Comparison of ENCODE assay signal across 8 mouse cellular contexts in genomic region chr1:181016532-181017131, GRCm38 (mm10). TPM values are rescaled to one million over a fixed set of nuclear protein-coding genes. Genes with fewer than 3 reads are reported as not detected.
DNase-seq lines count a peak whose midpoint lies in the region; ATAC-seq lines count a peak whose summit lies in the region.

No protein-coding gene starts in this region.

- peak; percentile 62; the same call in 1 of the 2 replicates for ATAC-seq in forebrain, embryonic 11.5 days (replicated peaks; ENCODE audit: low FRiP score)
- peak; percentile 77 for ATAC-seq in heart, embryonic 15.5 days (replicated peaks; ENCODE audit: insufficient number of reproducible peaks, insufficient read depth, low FRiP score, low read depth)
- ATAC-seq in liver, embryonic 12.5 days, result peak; percentile 26; the same call in 1 of the 2 replicates
- ATAC-seq in stomach, embryonic 16.5 days (ENCODE audit: insufficient read depth, low FRiP score), result peak; percentile 63; the same call in 1 of the 2 replicates

- peak overlapping the region; percentile 30 for H3K9ac ChIP-seq in forebrain, embryonic 11.5 days (ENCODE audit: low read length)
- H3K9ac ChIP-seq in heart, embryonic 15.5 days, result peak overlapping the region; percentile 57
- H3K9ac ChIP-seq in liver, embryonic 12.5 days, result peak overlapping the region; percentile 27; the same call in 1 of the 2 replicates
- H3K9ac ChIP-seq in stomach, embryonic 16.5 days (ENCODE audit: low read length), result peak overlapping the region; percentile 68

- H3K9me3 ChIP-seq in forebrain, embryonic 11.5 days (ENCODE audit: control insufficient read depth, low read length), result no peaks in the 10 kb centered on the region
- no peaks in the 10 kb centered on the region for H3K9me3 ChIP-seq in heart, embryonic 15.5 days (replicated peaks)
- no peaks in the 10 kb centered on the region for H3K9me3 ChIP-seq in liver, embryonic 12.5 days (replicated peaks)
- H3K9me3 ChIP-seq in stomach, embryonic 16.5 days (replicated peaks; ENCODE audit: control insufficient read depth, low read length), result no peaks in the 10 kb centered on the region

- no peaks in the 10 kb centered on the region for H3K4me1 ChIP-seq in forebrain, embryonic 11.5 days (replicated peaks; ENCODE audit: control insufficient read depth, insufficient read depth, low read length)
- H3K4me1 ChIP-seq in heart, embryonic 15.5 days (replicated peaks), result peaks cover 27% of the 10 kb centered on the region
- H3K4me1 ChIP-seq in liver, embryonic 12.5 days, result peaks cover 31% of the 10 kb centered on the region
- peaks cover 23% of the 10 kb centered on the region for H3K4me1 ChIP-seq in stomach, embryonic 16.5 days (ENCODE audit: control insufficient read depth, insufficient read depth, low read length)

- 7% methylated on average over 21 of the region's 21 CpGs for WGBS in forebrain, embryonic 11.5 days
- WGBS in heart, embryonic 15.5 days, result 3% methylated on average over 21 of the region's 21 CpGs
- 8% methylated on average over 21 of the region's 21 CpGs for WGBS in liver, embryonic 12.5 days (ENCODE audit: insufficient replicate concordance)
- 2% methylated on average over 21 of the region's 21 CpGs for WGBS in stomach, embryonic 16.5 days

- H3K4me2 ChIP-seq in forebrain, embryonic 11.5 days (ENCODE audit: low read depth, low read length, severe bottlenecking), result peak overlapping the region; percentile 89
- H3K4me2 ChIP-seq in heart, embryonic 15.5 days, result peak overlapping the region; percentile 97
- H3K4me2 ChIP-seq in liver, embryonic 12.5 days, result peak overlapping the region; percentile 84
- peak overlapping the region; percentile 98 for H3K4me2 ChIP-seq in stomach, embryonic 16.5 days (ENCODE audit: low read depth, low read length)

- H3K36me3 ChIP-seq in forebrain, embryonic 11.5 days (ENCODE audit: control insufficient read depth, insufficient read depth, low read length), result no peaks in the 10 kb centered on the region
- H3K36me3 ChIP-seq in heart, embryonic 15.5 days, result no peaks in the 10 kb centered on the region
- no peaks in the 10 kb centered on the region for H3K36me3 ChIP-seq in liver, embryonic 12.5 days
- no peaks in the 10 kb centered on the region for H3K36me3 ChIP-seq in stomach, embryonic 16.5 days (ENCODE audit: control insufficient read depth, insufficient read depth, low read length)

- peak; percentile 96 for DNase-seq in 3T3-L1 (ENCODE audit: low read depth, low spot score)
- peak; percentile 93 for DNase-seq in brain, adult 2 months (ENCODE audit: low read depth, low spot score)
- DNase-seq in forebrain, embryonic 11.5 days (ENCODE audit: low spot score), result peak; percentile 64
- peak; percentile 90 for DNase-seq in kidney, postnatal 14 days
- peak; percentile 42 for DNase-seq in neural tube, embryonic 10.5 days (ENCODE audit: extremely low spot score, low spot score)

- H3K27ac ChIP-seq in forebrain, embryonic 11.5 days (ENCODE audit: low read depth, low read length), result no peak overlapping the region
- peak overlapping the region; percentile 83 for H3K27ac ChIP-seq in heart, embryonic 15.5 days
- 0 out of 2 replicates have a peak overlapping the region, but pooled peaks have one; percentile 10 for H3K27ac ChIP-seq in liver, embryonic 12.5 days
- peak overlapping the region; percentile 79 for H3K27ac ChIP-seq in stomach, embryonic 16.5 days (ENCODE audit: low read length)

- no peaks in the 10 kb centered on the region for H3K27me3 ChIP-seq in forebrain, embryonic 11.5 days (ENCODE audit: control insufficient read depth, insufficient read depth, low read length)
- H3K27me3 ChIP-seq in heart, embryonic 15.5 days, result peaks cover 7% of the 10 kb centered on the region
- peaks cover 61% of the 10 kb centered on the region for H3K27me3 ChIP-seq in liver, embryonic 12.5 days (replicated peaks)
- no peaks in the 10 kb centered on the region for H3K27me3 ChIP-seq in stomach, embryonic 16.5 days (ENCODE audit: control insufficient read depth, insufficient read depth, low read length)

- H3K4me3 ChIP-seq in forebrain, embryonic 11.5 days (ENCODE audit: low read depth, low read length), result peak overlapping the region; percentile 42
- peak overlapping the region; percentile 59 for H3K4me3 ChIP-seq in heart, embryonic 15.5 days
- peak overlapping the region; percentile 50 for H3K4me3 ChIP-seq in liver, embryonic 12.5 days
- H3K4me3 ChIP-seq in stomach, embryonic 16.5 days (replicated peaks; ENCODE audit: low read length), result peak overlapping the region; percentile 53

RNA-seq across cellular contexts. Expression of gene Ephx1, which starts 4.1 kb away (rescaled TPM):
- 0.65 and 1.1 TPM in 2 replicates for polyA plus RNA-seq in forebrain, embryonic 11.5 days (2014; fragmentation: Nextera tagmentation; extraction: Ambion mirVana)
- 10.0 and 10.7 TPM in 2 replicates for polyA plus RNA-seq in heart, embryonic 15.5 days (2015; fragmentation: Nextera tagmentation; extraction: Ambion mirVana)
- polyA plus RNA-seq in liver, embryonic 12.5 days (2016; fragmentation: Nextera tagmentation; extraction: Ambion mirVana), result 2.1 and 2.2 TPM in 2 replicates
- 16.9 and 19.6 TPM in 2 replicates for polyA plus RNA-seq in stomach, embryonic 16.5 days (2015; fragmentation: Nextera tagmentation; extraction: Ambion mirVana)

RNA-seq across cellular contexts. Expression of gene 9130409I23Rik, which starts 34.4 kb away (rescaled TPM):
- 0.09 TPM in 1 of 2 replicates, not detected in the other for polyA plus RNA-seq in forebrain, embryonic 11.5 days (2014; fragmentation: Nextera tagmentation; extraction: Ambion mirVana)
- polyA plus RNA-seq in heart, embryonic 15.5 days (2015; fragmentation: Nextera tagmentation; extraction: Ambion mirVana), result not detected in 2 replicates
- polyA plus RNA-seq in liver, embryonic 12.5 days (2016; fragmentation: Nextera tagmentation; extraction: Ambion mirVana), result 0.08 TPM in 1 of 2 replicates, not detected in the other
- polyA plus RNA-seq in stomach, embryonic 16.5 days (2015; fragmentation: Nextera tagmentation; extraction: Ambion mirVana), result 0.09 TPM in 1 of 2 replicates, not detected in the other

Comparison
In these comparisons a context has a peak if more than half of its experiments do, and no peak if none do; other contexts are left out.
1. DNase-seq: peak in every context shown above with its lines; median percentile 96 in 3T3-L1; 93 in brain, adult 2 months; 90 in kidney, postnatal 14 days; 64 in forebrain, embryonic 11.5 days; 42 in neural tube, embryonic 10.5 days.
2. ATAC-seq: peak in every context shown above with its lines; median percentile 77 in heart, embryonic 15.5 days; 63 in stomach, embryonic 16.5 days; 62 in forebrain, embryonic 11.5 days; 26 in liver, embryonic 12.5 days.